Mouse (Mus musculus) thymus, postnatal 10 days (tissue): Measurements from ENCODE around the gene Smco2.
A peak's percentile ranks its signal among the peaks of the same experiment; 100 is the strongest.

Source experiments
- DNase-seq, 2 experiments: peaks; one replicate each; pipeline ENCODE4 v3.0.0; 2021; ENCODE audit warnings: low spot score in 2 of 2

Gene Smco2

DNA sequence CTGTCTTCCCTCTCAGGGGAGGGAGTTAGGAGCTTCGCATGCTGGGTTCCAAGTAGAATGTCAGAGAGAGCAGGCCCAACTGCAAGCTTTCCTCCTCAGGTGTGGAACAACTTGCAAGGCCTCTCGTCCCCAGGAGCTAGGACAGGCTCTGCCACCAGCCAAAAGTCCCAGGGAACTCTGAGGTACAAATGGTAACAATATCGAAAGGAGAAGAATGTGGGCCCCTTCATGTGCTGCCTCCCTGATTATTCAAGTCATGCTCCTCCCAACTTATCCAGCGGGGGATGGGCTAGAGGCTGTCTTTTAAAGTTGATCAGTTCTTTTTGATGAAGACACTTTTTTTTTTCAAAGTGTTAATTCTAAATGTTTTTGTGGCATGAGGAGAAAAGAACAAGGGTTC, at the start of gene Smco2:
Gene Smco2 (plus strand): TSS at position 55 of the 400 bp plus-strand sequence.
- DNase-seq = no peak

DNA sequence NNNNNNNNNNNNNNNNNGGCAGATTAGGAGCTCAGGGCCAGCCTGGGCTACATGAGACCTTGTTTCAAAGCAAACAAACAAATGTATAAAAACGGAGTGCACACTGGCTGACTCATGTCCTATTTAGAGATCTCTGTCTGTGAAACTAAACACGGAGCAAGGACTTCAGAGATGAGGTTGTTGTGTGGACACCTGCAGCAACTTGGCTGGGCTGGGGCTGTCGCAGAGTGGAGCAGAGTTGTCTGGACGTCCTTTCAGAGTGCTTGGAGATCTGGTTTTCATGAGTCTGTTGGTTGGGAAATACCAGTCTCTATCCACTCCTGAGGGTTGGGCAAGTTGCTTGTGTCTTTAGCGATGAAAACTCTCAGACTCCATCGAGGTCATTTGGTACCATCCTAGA, 39.9 kb upstream of the Smco2 start:
- DNase-seq = no peak

DNA sequence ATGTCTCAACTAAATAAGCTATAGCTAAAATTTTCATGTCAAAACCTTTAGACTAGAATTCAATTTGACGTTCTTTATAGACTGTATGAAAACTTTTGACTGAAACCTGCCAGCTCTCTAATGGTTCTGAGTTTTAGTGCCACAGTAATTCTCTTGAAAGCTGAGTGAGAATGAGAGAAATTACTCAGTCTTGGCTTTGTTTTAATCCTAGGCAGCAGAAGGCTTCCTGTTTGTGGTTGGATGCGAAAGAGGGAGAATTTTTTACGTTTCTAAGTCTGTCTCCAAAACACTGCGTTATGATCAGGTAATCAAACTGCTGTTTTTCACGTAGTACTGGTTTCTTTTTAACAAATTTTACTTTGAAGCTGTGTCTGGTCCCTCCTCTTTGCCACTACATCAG, 36.9 kb upstream of the Smco2 start:
- no peak for DNase-seq

DNA sequence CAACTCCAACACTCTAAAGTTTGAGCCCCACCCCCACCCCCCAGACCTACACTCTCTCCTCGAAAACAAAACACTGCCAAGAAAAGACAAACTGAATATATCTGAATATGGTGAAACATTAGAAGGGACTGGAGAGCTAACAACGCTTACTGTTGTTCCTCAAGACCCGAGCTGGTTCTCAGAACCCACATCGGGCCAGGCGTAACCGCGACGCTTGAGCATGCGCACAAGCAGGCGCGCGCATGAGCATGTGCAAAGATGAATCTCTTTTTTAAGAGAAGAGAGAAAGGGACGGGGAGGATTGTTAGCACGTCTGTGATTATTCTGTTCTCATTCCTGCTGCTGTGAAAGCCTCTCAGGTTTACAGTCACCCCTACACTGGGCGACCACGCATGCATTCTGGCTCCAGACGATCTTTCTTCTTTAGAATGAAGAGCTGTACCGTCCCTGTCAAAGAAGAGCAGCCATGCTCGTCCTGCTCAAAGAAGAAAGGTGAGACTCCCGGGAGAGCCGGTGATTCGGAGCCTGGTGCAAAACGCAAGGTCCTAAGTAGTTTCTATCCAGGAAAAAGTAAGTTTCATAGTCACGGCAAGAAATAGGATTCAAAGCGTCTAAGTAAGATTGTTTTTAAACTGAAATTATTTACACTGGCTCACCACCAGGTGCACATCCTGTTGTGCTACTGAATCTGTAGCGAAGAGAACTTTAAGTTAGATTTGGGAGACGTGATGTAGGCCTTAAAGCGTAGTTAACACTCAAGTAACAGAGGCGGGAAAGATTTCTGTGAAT, 29.5 kb upstream of the Smco2 start:
- DNase-seq = no peak

DNA sequence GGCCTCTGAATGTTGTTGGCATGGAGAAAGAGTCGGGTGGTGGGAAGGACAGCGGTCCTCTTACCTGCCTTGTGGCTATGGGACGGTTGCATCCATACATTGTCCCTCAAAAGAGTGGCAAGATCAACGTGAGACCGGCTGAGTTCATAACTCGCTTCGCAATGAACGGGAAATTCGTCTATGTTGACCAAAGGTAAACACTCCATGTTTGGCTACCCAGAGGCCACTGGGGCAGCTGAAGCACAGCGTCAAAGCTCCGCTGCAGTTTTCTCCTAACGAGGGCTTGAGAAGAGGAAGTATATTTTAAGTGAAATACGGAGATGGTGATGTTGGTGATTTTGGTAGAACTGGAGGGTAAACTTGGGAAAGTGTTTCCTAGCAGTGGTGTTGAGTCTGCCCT, 27.9 kb upstream of the Smco2 start:
- DNase-seq = no peak

DNA sequence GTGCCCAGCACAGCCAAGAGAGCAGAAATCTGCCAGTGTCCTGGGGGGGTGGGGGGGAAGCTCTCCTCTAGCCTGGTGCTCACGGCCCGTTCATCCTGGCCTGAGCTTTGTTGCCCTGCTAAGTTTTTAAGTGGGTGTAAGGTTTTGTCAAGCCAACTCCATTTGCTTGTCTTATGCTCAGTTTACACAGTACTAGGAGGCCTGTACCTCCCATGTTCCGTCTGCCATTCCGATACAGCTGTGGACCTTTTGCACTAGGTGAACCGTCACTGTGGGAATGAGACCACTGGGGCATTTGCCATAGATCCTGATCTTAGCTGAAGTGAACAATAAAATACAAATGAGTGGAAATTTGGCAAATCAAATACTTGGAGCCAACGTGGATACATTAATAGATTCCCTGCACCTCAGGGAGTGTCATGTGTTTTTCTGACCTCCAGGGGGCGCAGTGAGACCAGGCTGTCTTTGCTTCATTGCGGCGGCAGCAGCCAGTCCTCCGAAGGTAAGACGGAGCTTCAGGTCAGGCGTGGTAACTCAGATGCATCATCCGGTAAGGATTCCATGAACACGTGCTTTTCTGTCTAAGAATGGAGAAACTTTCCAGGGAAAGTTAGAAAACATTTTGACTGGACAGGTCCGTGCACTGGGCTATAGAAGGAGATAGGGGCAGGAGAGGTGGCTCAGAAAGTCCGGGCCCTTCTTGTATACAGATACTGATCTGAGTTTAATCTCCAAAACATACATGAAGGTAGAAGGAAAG, 25.0 kb upstream of the Smco2 start:
- peak; percentile 14 to 62 for DNase-seq

DNA sequence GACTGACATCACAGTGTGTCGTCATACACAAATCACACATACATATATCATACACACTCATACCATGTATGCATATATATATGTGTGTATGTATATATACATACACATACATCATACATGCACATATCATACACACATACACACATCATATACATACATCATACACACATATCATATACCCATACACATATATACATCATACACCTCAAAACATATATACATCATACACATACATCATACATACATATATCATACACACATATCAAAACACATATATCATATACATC, 24.5 kb upstream of the Smco2 start:
- no peak for DNase-seq

DNA sequence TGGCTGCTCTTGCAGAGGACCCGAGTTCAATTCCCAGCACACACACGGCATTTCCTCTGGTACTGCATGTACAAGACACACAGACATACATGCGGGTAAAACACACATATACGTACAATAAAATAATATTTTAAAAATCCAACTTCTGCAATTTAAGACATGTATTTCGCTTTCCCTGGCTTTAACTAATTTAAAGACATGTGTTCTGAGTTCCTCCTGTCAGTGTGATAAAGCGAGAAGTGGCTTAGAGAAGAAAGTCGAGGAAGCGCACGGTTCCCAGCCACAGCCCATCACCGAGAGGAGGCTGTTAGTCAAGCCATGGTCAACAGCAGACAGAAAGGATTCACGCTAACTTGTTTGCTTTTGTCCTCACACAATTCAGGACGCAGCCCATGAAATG, 18.6 kb upstream of the Smco2 start:
- DNase-seq = no peak

DNA sequence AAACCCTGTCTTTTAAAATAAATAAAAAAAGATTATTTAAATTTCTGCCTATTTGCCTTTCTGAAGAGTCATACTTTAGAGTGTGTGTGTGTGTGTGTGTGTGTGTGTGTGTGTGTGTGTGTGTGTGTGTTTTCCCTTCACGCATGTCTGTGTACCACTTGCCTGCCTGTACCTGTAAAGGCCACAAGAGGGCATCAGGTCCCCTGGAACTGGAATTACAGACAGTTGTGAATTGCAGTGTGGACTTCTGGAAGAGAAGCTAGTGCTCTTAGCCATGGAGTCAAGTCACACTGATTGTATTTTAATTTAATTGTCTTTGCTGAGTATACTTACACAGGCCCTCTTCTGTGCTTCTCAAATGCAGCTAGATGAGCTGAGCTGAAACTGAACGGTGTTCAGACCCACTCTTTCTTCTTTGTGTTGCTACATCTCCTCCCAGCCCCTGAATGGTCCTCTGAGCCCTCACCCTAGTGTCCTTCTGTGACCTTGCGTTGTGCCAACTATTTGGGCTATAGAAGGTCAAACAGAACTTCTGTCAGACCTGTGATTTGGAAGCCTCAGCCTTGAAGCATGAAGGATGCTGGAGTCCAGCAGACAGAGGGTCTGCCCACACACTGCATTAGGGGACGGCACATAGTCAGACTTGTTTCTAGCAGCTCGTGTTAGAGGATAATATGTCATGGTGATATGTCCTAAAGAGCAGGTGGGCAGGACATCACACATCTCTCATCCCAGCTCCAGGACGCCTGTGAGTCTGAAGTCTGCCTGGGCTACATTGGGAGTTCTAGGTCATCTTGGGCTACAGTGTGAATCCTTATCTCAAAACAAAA, 16.2 kb upstream of the Smco2 start:
- no peak for DNase-seq

DNA sequence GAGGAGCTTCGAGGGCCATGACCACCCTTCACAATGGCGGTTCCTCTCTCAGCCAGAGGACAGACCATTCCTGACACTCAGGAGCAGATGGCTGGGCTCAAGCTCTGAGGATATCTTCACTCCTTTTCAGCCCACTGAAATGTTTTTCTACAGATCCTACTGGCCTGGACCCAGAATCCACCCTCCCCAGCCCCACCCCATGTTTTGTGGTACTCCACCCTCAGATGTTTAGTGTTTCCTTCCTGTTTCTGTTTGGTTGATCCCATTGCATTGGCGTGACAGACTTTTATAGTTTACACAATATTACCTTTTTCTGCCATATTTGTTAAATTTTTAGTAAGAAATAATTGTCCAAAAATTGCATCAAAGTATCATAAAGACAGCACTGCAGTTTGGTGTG, 15.6 kb upstream of the Smco2 start:
- no peak for DNase-seq

DNA sequence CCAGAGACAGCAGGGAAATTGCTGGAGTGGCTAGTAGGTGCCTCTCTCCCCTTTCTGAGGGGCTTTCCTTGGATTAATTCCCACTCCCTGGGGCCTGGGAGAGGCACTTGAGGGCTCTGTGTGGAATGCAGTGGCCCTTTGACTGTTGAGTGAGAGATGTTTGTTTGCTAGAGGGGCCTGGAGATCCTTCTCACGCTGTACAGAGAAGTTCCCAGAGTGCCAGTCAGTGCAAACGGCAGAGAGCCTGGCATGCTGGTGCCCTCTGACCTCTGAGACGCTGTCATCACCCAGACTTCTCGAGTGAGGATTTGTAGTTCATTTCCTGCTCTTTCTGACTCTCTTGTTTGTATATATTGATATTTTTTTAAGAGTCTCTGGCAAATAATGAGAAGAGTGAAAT, 14.1 kb upstream of the Smco2 start:
- DNase-seq = no peak

DNA sequence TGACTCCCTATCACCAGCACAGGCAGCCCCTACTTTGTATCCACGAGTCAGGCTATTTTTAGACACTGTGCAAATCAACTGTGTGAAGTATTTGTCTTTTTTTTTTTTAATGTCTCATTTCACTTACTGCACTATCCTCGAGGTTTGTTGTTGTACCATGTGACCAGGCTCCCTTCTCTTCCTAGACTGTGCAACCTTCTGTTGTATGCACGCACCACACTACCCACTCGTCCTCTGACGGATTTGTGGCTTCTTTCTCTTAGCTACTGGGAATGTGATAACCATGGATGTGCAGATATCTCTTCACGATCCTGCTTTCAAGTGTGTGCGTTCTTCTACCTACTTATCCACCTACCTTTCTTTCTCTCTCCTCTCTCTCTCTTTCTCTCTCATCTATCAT, 12.6 kb upstream of the Smco2 start:
- DNase-seq = no peak

DNA sequence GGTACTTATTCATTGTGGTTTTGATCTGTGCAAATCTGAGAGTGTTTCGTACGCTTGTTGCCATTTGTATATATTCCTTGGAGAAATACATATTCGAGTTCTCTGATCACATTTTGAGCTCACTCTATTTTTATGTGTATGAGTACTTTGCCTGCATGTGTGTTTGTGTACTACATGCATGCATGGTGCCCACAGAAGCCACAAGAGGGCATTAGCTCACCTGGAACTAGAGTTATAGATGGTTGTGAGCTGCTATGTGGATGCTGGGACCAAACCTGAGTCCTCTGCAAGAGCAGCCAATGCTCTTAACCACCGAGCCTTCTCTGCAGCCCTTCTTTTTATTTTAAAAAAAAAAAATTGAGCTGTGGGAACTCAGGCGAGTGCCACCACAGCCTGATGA, 11.5 kb upstream of the Smco2 start:
- DNase-seq = no peak

DNA sequence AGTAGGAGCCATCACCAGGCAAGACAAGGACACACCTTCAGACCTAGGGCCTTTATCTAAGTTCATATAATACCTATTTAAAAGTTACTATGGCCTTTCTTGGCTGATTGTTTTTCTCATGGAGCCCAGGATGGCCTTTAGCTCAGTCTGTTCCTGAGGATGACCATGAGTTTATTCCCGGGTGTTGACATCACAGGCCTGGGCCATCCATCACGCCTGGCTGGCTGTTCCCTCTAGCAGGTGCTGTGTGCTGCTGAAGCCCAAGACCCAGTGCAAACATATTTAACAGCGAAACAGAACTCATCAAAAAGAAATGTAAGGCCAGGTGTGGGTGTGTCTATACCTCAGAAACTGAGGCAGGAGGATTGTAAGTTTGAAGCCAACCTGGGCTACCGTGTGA, 11.0 kb upstream of the Smco2 start:
- no peak for DNase-seq

DNA sequence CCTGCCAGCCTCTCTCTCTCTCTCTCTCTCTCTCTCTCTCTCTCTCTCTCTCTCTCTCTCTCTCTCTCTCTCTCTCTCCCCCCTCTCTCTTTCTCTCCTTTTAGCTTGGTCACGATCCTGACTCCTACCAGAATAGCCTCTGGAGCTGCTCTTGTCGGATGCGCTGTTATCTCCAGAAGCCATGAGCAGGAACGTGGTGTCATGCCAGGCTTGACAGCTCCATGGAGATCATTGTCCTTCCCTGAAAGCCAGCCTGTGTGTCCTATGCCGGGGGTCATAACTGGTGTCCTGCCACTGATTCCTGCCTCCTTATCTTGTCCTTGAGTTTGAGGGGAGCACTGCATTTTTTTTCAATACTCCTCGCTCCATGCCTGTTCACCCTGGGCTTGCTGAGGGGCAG, 5.0 kb upstream of the Smco2 start:
- DNase-seq = no peak

DNA sequence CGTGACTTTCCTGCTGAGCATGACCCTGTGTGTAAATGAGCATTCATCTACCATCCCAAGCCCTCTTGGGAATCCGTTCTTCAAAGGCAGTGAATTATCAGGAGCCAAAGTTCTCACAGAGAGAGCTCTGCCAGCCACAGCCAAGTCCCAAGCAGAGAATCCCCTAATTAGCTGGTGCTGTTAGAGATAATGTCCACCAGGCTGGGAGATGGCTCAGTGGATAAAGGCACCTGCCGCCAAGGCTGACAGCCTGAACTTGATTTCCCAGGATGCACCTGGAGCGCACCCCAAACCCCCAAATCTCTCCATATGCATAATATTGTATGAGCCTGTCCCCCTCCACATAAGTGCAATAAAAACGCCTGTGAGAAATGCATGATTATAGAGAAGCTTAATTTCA, 4.6 kb upstream of the Smco2 start:
- DNase-seq = no peak

DNA sequence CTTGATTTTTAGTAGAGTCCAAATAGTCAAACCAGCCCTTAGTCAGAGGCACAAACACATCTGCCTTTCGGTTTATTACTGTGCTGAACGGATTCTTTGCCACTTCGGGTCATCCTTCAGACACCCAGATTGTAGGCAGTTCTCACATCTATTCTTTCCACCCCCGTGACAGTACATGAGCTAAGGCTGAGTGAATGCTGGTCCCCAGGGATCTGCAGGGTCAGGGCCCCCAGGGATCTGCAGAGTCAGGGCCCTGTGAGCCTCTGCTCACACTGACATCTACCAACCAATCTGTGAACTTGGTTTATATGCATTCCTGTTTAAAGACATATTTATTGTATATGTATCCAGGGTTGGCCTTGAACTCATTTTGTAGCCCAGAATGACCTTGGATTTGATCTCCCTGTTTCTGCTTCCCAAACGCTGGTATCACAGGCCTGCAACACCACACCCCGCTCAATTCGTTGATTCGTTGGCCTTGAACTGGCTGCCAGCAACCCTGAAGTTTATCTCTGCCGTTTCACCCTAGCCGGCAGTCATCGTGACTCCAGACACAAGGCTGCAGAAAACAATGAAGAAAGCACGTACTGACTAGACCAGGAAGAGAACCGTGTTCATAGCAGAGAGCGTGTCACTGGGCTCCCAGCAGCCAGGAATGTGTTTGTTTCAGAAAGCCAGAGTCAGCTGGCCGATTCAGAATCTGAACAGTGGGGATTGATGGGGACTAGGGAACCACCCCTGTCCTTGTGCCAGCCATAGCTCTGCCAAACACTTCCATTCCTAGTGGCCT, 3.7 kb upstream of the Smco2 start:
- DNase-seq = no peak

DNA sequence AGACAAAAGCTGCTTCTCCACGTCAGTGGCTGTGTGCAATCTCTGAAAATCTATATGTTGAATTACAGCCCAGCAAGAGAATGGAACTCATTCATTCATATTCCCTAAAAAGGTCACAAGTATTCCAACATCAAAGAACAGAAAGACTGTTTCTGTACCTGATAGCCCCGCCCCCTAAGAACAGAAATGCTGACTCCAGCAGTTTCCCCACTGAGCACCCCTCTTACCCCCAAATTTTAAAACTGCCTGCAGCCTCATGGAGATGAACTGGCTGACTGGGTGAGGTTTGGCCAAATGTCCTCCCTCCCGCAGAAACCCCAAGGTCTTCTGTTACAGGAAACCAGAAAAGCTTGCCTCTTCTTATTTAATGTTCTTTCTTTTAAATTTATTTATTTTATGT, 2.5 kb upstream of the Smco2 start:
- no peak for DNase-seq

DNA sequence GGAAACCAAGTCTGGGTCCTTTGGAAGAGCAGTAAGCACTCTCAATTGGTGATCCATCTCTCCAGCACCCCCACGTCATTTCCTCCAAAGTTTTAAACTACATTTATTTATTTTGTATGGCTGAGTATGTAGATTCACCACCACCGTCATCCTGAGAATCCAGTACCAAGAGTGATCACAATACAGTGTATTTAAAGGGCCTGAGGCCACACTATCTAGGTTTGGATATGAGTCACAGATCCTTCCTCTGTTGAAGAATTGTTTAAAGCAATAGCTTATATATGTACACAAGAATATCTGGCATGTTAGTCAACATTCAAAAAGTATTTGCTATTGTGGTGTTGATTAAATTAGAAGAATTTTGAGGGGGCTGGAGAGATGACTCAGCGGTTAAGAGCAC, 1.6 kb upstream of the Smco2 start:
- DNase-seq = no peak

DNA sequence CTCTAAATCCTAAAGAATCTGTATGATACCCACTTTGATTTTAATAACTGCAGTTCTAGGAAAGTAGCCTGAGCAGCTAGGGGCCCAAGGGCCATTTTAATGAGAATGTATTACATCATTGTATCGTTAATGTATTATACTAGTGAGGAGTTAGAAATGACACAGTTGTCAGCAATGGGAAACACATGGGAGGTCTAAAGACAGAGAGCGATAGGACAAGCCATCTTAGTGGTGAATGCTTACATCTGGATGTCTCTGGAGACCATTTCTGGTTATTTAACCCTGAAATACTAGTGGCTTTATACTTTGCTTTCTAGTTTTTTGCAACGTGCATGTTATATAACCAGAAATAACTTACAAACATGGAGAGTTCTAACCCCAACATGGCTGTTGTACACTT, 2.0 kb downstream of the Smco2 start:
- DNase-seq = no peak

DNA sequence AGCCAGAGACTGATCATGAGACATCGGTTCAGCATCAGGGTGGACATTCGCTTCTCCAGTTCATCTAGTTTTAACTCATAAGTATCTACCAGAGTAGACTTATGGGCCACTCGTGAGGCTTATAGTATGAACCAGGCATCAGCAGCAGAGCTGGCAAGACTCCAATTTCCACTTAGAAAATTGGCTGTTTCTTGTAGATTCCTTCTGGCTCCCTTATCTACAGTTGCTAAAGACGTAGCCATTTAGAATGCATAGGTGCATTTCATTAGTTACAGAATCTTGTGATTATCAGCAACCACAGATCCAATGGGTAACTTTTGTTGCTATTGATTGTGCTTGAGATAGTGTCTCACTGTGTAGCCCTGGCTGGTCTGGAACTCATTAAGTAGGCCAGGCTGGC, 2.8 kb downstream of the Smco2 start:
- DNase-seq = no peak

DNA sequence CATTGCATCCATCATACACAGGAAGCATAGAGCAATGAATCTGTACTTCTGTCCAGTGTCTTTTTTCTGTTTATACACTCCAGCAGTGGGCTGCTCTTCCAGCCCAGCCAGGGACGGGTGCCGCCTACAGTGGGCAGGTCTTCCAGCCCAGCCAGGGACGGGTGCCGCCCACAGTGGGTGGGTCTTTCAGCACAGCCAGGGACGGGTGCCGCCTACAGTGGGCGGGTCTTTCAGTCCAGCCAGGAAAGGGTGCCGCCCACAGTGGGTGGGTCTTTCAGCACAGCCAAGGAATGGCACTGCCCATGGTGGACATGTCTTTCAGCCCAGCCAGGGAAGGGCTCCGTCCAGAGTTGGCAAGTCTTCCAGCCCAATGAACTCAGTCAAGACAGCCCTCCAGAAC, 5.3 kb downstream of the Smco2 start:
- DNase-seq = no peak
